Mouse (Mus musculus) stomach, postnatal 0 days (tissue): ENCODE measurements around the gene Nrcam.

ENCODE experiments used
- CTCF ChIP-seq: IDR thresholded peaks from 2 replicates; pipeline ENCODE4 v1.5.1; 2016; ENCODE audit warnings: antibody characterized with exemption, low read depth, mild to moderate bottlenecking, moderate library complexity
- EP300 ChIP-seq: optimal IDR thresholded peaks from 2 replicates; pipeline ENCODE3; 2016; ENCODE audit warnings: antibody characterized with exemption

- TF ChIP-seq EP300, result no peak
- no peak for TF ChIP-seq CTCF
Measured at GRCm38 (mm10) chr12:44617001-44617421, 288.3 kb downstream of the Nrcam start.
